Mouse (Mus musculus) left cerebral cortex, postnatal 4 days (tissue): ENCODE measurements at regions not wholly inside any gene's neighbourhood (a gene's known extent, or its start where the extent isn't known, plus 50 kb on each side); places are given as distances from the start of the nearest gene placed in this dataset.
"Not testable (repeated sequence)": the region's sequence is repeated elsewhere in the genome, so short reads cannot be mapped to it uniquely, and the experiment has no call there.

Experiments
- DNase-seq: peaks from one replicate; pipeline ENCODE4 v3.0.0-alpha.2; 2022
- intact Hi-C: fragments of 180-260 bp; cut with DNase I; formaldehyde crosslinking; loops from one replicate; pipeline ENCODE4 v1.15.1; 2025

DNA sequence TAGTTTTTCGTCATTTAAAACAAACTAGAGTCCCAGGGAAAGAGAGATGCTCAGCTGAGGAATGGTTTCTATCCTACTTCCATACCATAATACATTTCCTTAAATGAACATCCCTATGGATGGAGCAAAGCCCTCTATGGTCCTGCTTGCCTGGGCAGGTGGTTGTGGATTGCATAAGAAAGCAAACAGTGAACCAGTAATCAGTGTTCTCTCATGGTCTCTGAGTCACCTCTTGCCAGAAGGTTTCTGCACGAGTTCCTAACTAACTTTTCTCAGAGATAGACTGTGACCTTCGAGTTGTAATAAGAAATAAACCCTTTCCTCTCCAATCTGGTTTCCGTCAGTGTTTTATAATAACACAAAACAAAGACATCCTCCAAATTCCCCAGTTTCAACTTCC lies 62.9 kb upstream of the Bet1 start:
- no peak for DNase-seq
- intact Hi-C loops, result no loop called here

DNA sequence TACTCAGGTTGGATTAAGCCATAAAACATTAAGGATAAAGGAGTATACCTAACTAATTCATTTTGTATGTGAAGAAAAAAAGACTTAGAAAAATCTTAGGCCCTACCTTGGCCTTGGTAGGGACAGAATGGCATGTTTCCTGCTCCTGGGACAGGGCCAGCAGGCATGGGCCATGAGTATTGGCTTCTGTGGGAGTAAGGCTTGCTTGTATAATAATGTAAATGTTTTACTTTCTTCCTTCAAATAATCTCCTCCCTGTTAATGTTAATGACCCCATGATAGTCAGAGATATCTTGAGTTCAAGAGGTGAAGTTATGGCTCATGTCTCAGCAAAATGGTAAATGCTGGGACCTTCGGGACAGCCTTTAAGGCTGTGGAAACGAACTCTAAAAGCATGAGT lies 71.5 kb upstream of the Bet1 start:
- DNase-seq, result no peak
- intact Hi-C loops, result no loop called here

DNA sequence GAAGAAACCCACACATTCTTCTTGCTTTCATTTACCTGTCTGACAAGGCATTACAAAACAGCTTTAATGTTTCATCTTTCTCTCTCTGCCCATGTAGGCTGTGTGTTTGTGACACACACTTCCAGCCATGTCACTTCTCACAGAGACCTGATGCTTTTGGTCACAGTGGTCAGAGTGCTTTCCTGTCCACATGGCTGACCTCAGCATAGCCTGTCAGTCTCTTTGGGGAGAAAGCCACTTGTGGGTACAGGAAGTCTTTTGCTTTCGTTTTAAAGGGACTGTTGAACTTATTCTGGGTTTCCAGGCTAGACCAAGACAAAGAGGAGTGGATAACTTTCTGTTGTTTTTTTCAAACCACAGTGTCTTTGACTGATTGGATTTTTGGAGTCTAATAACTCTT lies 77.0 kb upstream of the Bet1 start:
- no peak for DNase-seq
- intact Hi-C loops, result no loop called here

DNA sequence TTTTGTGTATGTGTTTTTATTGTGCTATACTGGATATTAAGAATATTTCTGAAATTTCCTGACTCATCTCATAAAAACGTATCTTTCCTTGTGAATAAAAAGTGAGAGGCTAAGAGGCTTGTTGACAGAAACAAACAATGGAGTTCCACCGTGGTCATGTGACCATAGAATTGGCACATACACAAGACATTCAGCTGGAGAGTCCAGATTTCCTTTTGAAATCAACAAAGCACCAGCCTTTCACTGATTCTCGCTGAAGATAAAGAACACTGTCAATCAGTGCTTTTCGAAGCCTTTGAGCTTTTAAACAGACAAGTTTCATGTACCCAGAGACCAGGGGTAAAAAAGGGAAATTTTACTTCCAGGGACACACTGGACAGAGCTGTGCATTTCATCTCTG lies 80.3 kb upstream of the Bet1 start:
- intact Hi-C loops, result no loop called here
- no peak for DNase-seq

DNA sequence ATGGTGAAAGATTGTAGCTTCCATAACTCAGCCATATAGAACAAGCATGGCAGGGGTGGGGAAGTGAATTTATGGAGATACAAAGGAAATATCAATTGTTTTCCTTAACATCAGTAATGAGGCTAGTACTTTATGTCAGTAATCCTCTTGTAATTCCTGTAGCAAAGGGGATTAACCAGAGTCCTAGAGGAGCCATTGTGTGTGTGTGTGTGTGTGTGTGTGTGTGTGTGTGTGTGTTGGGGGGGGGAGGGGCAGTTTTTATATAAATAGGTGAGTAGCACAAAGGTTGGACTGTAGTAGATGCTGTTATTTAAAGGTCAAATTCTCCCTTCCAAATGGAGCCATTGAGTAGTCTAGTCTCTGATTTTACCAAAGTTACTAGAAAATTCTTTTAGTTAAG lies 81.0 kb upstream of the Bet1 start:
- DNase-seq, result no peak
- intact Hi-C loops, result no loop called here

DNA sequence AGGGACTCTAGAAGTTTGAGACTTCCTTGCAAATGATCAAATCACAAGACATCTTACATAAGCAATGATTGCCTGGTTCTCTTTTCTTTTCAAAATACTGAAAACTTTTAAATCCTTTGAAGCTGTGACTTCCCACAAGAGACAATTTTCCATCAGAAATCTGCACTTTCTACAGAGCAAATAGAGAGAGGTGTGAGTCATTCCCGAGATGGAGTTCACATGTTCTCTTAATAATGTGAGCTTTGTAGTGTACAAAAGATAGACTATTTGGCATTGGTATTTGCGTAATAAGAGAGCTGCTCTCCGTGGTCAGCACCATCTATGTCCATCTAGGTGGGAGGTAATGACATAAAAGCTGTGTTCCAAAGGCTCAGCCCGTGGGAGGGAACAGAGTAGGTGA lies 84.8 kb upstream of the Bet1 start:
- DNase-seq, result no peak

DNA sequence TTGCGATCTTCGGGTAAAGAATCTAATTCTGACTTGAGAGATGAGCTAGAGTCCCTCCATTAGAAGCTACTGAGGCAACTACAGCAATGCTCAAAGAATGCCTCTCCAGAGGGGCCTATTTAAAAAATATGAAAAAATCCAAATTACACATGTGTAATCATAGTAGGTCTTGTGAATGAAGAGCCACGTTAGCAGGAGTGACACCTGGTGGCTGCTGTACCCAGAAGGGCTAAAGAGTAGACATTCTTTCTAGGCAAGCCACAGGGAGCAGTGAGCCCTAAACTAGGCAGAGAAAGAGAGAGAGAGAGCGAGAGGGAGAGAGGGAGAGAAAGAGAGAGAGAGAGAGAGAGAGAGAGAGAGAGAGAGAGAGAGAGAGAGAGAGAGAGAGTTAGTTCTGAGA lies 100.9 kb upstream of the Bet1 start:
- intact Hi-C loops, result no loop called here
- no peak for DNase-seq

More for the DNA sequence above, 84.8 kb upstream of the Bet1 start:
- intact Hi-C loops, result no loop called here

DNA sequence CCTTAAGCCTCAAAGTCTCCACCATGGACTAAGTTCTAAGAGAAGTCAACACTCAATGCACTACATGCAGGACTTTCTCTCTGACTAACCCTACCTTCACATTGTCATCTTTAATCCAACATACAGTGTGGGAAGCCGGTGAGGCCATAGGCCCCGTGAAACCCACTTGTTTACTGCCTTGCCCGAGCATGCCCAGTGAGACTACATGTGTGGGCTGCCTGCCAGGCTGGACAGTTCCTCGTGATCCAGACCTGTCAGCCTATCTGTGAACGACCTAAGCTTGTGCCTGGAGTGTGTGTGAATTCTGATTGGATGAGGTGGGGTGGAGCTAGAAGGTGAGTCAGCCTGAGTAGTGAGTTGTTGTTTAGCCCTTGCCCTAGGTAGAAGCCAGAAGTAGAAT lies 104.2 kb upstream of the Bet1 start:
- DNase-seq, intact Hi-C loops: not testable (repeated sequence)

DNA sequence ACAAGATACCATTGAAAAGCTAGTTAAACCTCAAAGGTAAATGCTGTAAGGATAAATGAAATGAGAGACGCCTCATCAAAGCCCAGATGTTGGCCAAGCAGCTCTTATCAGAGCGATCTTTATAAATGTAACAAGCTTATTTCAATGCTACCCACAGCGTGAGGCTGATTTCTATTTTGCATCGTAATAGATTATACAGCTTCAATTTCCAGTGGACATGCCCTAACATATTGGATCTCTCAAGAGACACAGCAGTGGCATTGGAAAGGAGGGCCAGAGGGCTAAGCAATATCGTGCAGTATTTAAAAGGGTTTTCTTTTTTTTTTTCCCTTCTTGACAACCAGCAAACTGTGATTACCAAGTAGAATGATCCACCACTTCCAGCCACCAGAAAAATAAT lies 106.5 kb upstream of the Bet1 start:
- intact Hi-C loops, result no loop called here
- DNase-seq, result no peak

DNA sequence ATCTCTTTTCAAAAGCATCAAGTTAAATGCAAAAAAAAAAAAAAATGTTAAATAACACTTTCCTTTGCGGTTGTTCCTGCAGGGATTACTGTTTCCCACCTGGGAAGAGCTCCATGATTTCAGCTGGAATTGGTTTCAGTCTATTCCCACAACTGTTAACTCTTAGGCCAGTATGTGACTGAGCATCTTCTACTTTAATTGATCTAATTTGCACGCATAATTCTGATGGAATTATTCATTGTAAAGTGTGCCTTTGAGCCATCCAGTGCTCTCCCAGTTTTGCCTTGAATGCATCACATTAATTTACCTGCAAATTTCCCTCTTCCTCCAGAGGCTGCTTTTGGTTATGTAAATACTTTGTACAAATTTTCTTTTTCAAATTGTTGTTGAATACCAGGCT lies 114.4 kb upstream of the Bet1 start:
- DNase-seq, result no peak
- intact Hi-C loops, result no loop called here

DNA sequence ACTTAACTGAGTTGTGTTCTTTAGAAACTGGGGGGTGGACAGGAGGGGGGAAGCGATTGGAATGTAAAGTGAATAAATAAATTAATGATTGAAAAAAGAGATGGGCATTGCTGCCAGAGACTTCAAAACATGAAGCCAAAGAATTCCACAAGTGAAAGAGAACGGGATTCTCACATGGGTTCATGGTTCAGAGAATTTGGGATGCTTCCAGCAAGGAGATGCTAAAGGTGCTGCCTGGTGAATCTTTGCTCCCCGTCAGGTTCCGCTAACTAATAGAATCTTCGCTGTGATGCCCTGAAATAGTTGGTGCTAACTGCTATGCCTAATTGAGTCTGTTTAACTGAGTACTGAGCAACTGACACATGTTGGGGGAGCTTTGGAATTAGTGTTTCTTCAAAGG lies 118.9 kb upstream of the Bet1 start:
- intact Hi-C loops, result no loop called here

DNA sequence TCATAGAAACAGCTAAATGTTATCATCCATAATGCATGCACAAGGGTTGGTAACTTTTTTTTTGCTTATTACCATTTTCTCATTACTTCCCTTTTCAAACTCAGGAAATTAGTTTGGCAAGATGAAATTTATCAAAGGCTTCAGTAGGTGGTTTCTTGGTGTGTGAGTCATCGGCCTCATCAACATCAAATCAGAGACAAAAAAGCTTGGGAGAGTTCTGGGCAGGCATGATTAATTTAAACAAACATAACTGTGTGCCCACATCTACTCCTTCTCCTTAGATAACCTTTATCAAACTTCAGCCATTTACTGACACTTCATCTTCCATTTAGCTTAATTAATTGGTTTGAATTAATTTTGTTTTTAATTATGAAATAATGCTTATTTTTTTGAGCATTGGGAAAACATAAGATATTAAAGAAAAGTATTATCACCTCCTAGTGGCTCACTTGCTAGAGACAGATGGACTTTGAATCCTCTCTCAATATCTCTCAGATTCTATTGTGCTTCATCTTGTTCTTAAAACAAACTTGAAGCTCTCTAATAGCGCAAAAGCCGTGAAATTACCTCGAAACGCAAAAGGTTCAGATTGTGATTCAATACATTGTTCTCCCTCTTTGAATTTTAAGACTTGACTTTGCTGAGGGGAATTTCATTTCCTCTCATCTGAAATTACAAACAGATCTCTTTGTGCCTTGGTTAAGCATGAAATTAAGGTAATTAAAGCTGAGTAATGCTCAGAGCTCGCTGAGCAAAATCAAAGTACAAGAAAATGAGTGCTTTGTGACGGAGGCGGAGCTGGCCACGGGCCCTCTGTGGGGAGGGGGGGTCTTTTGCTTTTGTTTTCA lies 158.7 kb upstream of the Bet1 start:
- DNase-seq, result peak; percentile 1

More for the DNA sequence above, 118.9 kb upstream of the Bet1 start:
- no peak for DNase-seq

DNA sequence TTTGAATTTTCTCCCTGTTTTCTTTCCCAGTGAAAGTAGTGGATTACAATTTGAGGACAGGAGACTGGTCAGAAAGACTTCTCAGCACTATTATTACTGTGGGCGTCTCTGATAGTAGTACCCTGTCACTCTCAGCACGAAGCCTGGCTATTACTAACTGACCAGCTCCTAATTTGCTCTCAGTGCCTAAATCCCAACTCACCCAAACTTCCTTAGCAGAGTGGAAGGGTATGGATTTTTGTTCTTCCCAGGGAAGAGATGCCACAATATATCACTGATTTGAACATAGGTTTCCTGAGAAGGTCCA lies 159.3 kb upstream of the Bet1 start:
- intact Hi-C loops, result no loop called here
- no peak for DNase-seq

More for the DNA sequence above, 158.7 kb upstream of the Bet1 start:
- intact Hi-C loops, result no loop called here

DNA sequence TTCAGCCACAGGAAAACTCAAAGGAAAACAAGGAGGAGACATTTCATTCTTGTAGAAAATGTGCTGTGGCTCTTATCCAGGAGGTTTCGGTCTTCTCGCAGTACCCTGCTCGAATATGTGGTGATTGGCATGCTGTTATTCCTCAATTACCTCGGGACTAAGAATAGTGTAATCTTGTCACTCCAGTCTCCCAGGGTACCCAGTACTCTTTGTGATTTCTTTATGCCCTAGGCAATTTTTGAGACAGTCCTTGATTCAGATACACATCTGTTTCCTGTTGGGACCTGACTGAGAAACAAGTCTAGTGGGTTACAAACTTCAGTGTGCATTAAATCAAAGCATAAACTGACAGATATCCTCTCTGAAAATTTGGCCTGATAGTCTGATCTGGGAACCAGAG lies 189.8 kb upstream of the Bet1 start:
- intact Hi-C loops, result no loop called here
- no peak for DNase-seq

DNA sequence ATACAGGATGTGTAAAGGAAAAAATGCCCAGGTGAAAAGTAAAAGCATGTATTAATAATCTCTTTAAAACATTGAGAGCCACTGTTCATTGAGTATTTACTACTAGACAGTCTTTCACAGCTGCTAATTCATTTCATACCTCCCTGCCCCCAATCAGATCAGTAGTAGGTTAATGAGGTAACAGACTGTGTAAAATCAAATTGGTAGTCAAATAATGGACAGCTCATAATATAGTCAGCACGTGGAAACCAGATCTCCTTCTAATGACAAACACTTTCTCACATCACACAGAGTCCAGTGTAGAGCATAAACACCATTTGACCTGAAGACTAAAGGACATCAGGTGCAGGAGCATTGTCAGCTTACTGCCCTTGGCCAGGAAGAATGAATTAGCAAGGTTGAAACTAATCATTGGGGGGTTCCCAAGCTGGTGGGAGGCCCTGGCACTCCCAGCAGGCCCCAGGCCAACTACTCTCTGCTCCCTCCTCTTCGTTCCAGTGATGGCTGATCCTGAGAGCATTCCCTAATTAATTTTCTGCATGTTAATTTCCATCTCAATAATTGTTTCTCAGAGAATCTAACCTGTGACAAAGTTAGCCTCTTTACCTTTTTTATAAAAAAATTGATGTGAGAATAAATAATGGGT lies 190.6 kb upstream of the Bet1 start:
- DNase-seq, result peak; percentile 11
- intact Hi-C loops, result no loop called here

DNA sequence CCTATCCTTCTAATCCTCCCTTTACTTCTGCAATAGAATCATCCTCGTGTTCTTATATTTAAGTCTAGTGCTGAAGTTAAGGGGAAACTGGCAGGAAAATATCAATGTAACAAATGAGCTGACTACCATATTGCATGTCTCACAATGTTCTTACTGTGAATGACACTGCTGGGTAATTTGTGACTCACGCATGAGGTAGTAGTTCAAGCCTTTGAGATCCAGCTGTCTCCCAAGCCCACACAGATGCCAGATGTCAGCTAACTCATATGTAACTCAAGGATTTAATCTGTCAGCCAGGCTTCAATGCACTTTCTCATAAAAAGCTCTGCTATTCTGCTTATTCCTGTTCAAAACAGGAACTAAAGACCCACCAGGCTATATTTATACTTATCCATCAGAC lies 204.6 kb upstream of the Bet1 start:
- DNase-seq, result no peak
- intact Hi-C loops, result no loop called here

DNA sequence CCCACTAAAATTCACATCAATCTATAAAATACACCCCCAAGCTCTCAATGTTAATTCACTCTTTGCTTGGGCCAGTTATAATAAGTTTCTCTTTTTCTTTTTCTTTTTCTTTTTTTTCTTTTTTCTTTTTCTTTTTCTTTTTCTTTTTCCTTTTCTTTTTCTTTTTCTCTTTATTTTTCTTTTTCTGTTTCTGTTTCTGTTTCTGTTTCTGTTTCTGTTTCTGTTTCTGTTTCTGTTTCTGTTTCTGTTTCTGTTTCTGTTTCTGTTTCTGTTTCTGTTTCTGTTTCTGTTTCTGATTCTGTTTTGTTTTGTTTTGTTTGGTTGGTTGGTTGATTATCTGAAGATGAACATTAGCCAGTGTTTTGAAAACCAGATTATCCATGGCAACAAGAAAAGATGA lies 201.2 kb upstream of the Col1a2 start:
- intact Hi-C loops, DNase-seq: not testable (repeated sequence)

DNA sequence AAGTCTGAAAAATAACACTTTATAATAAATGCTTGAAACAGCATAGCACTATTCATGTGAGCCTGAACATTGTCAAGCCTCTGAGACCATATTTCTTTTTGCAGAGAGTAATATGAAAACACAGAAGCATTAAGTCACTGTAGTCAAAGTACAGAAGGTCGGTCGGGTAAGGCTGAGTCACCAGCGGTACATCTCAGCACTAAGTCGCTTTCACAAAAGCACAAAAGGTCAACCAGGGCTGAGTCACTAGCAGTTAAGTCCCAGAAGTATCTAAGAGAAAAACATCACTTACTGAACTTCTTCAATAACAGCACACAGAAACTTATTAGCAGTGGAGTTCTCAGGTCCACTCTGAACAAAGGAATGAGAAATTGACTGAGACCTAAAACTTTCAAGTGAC lies 154.7 kb upstream of the Col1a2 start:
- intact Hi-C loops, result no loop called here
- no peak for DNase-seq

DNA sequence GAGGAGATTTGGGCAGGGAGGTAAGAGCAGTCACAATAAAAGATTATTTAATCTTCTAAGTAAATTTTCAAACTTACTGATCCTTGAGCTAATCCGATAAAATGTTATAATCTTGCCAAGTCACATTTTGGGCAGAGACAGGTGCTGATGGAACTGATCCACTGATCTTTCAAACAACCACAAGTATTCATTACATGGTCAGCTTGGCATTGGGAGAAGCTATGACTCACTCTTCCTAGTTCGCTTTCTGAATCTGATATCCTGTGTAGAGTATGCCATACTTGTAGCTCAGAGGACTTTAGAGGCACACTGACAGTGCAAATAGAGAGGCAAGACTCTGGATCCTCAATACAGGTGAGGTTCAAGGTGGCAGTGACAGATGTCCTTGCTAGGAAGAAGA lies 142.4 kb upstream of the Col1a2 start:
- intact Hi-C loops, result no loop called here
- no peak for DNase-seq

DNA sequence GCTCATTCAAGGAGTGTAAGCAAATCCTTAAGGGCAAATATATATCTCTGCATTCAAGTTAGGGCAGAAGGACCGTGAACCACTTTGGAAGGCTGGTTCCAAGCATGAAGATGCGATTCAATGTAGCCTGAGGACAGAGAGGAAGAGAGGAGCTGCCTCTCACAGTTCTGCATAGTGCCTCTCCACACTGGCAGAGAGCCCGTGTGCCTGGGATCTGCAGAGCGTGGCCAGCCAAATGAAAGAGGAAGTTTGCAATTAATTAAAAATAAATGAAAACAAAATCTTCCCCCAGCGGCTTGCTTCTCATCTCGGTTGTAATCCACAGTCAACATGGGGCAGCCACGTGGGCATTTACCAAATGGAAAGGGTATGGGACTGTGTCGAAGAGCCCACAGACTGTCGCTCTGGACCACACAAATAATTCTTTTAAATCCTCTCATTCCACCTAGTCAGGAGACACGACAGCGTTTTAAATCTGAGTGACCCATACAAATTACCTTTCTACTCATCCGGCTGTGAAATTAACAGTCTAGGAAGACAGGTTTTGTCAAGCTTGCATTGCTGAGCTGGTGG lies 129.1 kb upstream of the Col1a2 start:
- intact Hi-C loops, result no loop called here
- peak; percentile 18 for DNase-seq

DNA sequence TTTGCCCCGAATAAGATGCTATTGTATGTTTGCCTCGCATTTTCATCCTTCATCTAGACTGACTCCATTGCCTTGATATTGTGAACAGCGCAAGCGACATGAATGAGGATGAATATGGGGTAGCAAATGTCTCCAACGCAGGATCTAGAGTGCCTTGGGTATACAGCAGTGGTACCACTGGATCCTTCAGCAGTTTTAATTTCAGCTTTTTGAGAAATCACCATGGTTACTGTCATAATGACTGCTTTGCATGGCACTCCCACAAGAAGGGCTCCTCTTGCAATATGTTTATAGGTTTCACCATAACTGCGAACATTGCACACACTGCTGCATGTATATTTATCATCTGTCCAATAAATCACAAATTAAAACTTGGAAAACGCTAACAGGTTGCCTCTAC lies 107.8 kb upstream of the Col1a2 start:
- DNase-seq, result no peak
- intact Hi-C loops, result no loop called here
